Comparison of ENCODE assay signal across 19 mouse cellular contexts in genomic region chr11:15698001-15698756, GRCm38 (mm10).
DNase-seq lines count a peak whose midpoint lies in the region; ATAC-seq and TF ChIP-seq lines count a peak whose summit lies in the region.
"Had no signal": no experiment of that assay in that cellular context is flagged by ENCODE, and none has a peak within 500 bp of the region (broad histone marks: within the 10 kb centered on the region; RNA-seq: fewer than 3 reads in every experiment).

No protein-coding gene starts in this region.

- no peaks in the 10 kb centered on the region for H3K27me3 ChIP-seq in G1E (ENCODE audit: insufficient read depth, low read length)
- no peaks in the 10 kb centered on the region for H3K27me3 ChIP-seq in liver, embryonic 12.5 days (replicated peaks)
- H3K27me3 ChIP-seq in liver, embryonic 16.5 days (ENCODE audit: control insufficient read depth, insufficient read depth, low read depth, low read length): no peaks in the 10 kb centered on the region
- H3K27me3 ChIP-seq in forebrain, embryonic 10.5 days (ENCODE audit: poor library complexity, severe bottlenecking): no peaks in the 10 kb centered on the region
- H3K27me3 ChIP-seq: embryonic facial prominence, embryonic 12.5 days; forebrain, embryonic 12.5 days; heart, embryonic 12.5 days; hindbrain, embryonic 15.5 days had no signal

- H3K9me3 ChIP-seq in G1E (replicated peaks): no peaks in the 10 kb centered on the region
- no peaks in the 10 kb centered on the region for H3K9me3 ChIP-seq in liver, embryonic 12.5 days (replicated peaks)
- H3K9me3 ChIP-seq in liver, embryonic 16.5 days (replicated peaks; ENCODE audit: control insufficient read depth, low read length): no peaks in the 10 kb centered on the region
- no peaks in the 10 kb centered on the region for H3K9me3 ChIP-seq in forebrain, embryonic 10.5 days
- H3K9me3 ChIP-seq: embryonic facial prominence, embryonic 12.5 days; forebrain, embryonic 12.5 days; heart, embryonic 12.5 days; hindbrain, embryonic 15.5 days had no signal

- peak overlapping the region; percentile 52 for H3K4me2 ChIP-seq in liver, embryonic 12.5 days
- H3K4me2 ChIP-seq in liver, embryonic 16.5 days (ENCODE audit: low read depth, low read length): peak overlapping the region; percentile 35
- H3K4me2 ChIP-seq: embryonic facial prominence, embryonic 12.5 days; forebrain, embryonic 12.5 days; heart, embryonic 12.5 days; hindbrain, embryonic 15.5 days had no signal

- DNase-seq in G1E (ENCODE audit: low spot score): no peak
- peak; percentile 27 for DNase-seq in c-Kit-positive CD71-positive TER-119-negative erythroid progenitor cells, embryonic 14.5 days (ENCODE audit: low read depth)
- no peak for DNase-seq in forebrain, embryonic 10.5 days (ENCODE audit: extremely low spot score, low spot score)
- DNase-seq in adrenal gland, postnatal 36 days: no peak
- DNase-seq: adrenal gland, postnatal 10 days; cerebellum, adult 11 months; cerebellum, adult 8-10 months; cerebellum, postnatal 14 days; gastrocnemius, postnatal 10 days; heart, adult 2 months; heart, postnatal 36 days had no signal

- H3K4me1 ChIP-seq in G1E (ENCODE audit: insufficient read depth, low read depth, low read length): peaks cover 13% of the 10 kb centered on the region
- H3K4me1 ChIP-seq in liver, embryonic 12.5 days: peaks cover 14% of the 10 kb centered on the region
- peaks cover 3% of the 10 kb centered on the region for H3K4me1 ChIP-seq in liver, embryonic 16.5 days (ENCODE audit: control insufficient read depth, low read depth, low read length)
- H3K4me1 ChIP-seq in forebrain, embryonic 10.5 days: no peaks in the 10 kb centered on the region
- H3K4me1 ChIP-seq: embryonic facial prominence, embryonic 12.5 days; forebrain, embryonic 12.5 days; hindbrain, embryonic 15.5 days had no signal

- no peak overlapping the region for H3K4me3 ChIP-seq in G1E (ENCODE audit: low read depth, low read length)
- no peak overlapping the region for H3K4me3 ChIP-seq in liver, embryonic 12.5 days
- H3K4me3 ChIP-seq in liver, embryonic 16.5 days (ENCODE audit: low read depth, low read length): no peak overlapping the region
- H3K4me3 ChIP-seq in forebrain, embryonic 10.5 days: no peak overlapping the region
- H3K4me3 ChIP-seq: embryonic facial prominence, embryonic 12.5 days; forebrain, embryonic 12.5 days; heart, adult 2 months; heart, embryonic 12.5 days; hindbrain, embryonic 15.5 days had no signal

- no peak for TF ChIP-seq CTCF in G1E (IDR thresholded peaks at IDR 0.05; ENCODE audit: low read depth, low read length)

- peak; percentile 91 for ATAC-seq in G1E (ENCODE audit: extremely low read depth, insufficient number of reproducible peaks, low FRiP score, poor library complexity, severe bottlenecking)
- ATAC-seq in liver, embryonic 12.5 days: peak; percentile 99
- peak; percentile 97 for ATAC-seq in liver, embryonic 16.5 days (ENCODE audit: low read depth)
- no peak for ATAC-seq in inflammation-experienced regulatory T-cells, adult 6 months
- ATAC-seq: forebrain, embryonic 16.5 days had no signal

- H3K9ac ChIP-seq in liver, embryonic 12.5 days: 0 out of 2 replicates have a peak overlapping the region, but pooled peaks have one; percentile 22
- H3K9ac ChIP-seq in liver, embryonic 16.5 days (ENCODE audit: low read depth, low read length): no peak overlapping the region
- H3K9ac ChIP-seq: embryonic facial prominence, embryonic 12.5 days; forebrain, embryonic 12.5 days; heart, embryonic 12.5 days; hindbrain, embryonic 15.5 days had no signal

- H3K36me3 ChIP-seq in G1E (replicated peaks): no peaks in the 10 kb centered on the region
- H3K36me3 ChIP-seq in liver, embryonic 12.5 days: no peaks in the 10 kb centered on the region
- no peaks in the 10 kb centered on the region for H3K36me3 ChIP-seq in liver, embryonic 16.5 days (ENCODE audit: control insufficient read depth, insufficient read depth)
- H3K36me3 ChIP-seq in forebrain, embryonic 10.5 days (replicated peaks): no peaks in the 10 kb centered on the region
- H3K36me3 ChIP-seq: embryonic facial prominence, embryonic 12.5 days; forebrain, embryonic 12.5 days; heart, embryonic 12.5 days; hindbrain, embryonic 15.5 days had no signal

- 31% methylated on average over 2 of the region's 2 CpGs for WGBS in liver, embryonic 12.5 days (ENCODE audit: insufficient replicate concordance)
- WGBS in liver, embryonic 16.5 days (ENCODE audit: insufficient replicate concordance): 14% methylated on average over 2 of the region's 2 CpGs
- 72% methylated on average over 2 of the region's 2 CpGs for WGBS in forebrain, embryonic 10.5 days

- H3K27ac ChIP-seq in liver, embryonic 12.5 days: peak overlapping the region; percentile 75
- H3K27ac ChIP-seq in liver, embryonic 16.5 days (ENCODE audit: low read length): peak overlapping the region; percentile 33; the same call in 1 of the 2 replicates
- H3K27ac ChIP-seq in forebrain, embryonic 10.5 days: no peak overlapping the region
- H3K27ac ChIP-seq: embryonic facial prominence, embryonic 12.5 days; forebrain, embryonic 12.5 days; heart, adult 2 months; hindbrain, embryonic 15.5 days had no signal
